In genomic region chr11:5354753-5355152, GRCm38 (mm10) we compare ENCODE assay signal across 9 mouse cellular contexts.
DNase-seq lines count a peak whose midpoint lies in the region; ATAC-seq and TF ChIP-seq lines count a peak whose summit lies in the region.
"Had no signal": no experiment of that assay in that cellular context is flagged by ENCODE, and none has a peak within 500 bp of the region (broad histone marks: within the 10 kb centered on the region; RNA-seq: fewer than 3 reads in every experiment).

No protein-coding gene starts in this region.

- in situ Hi-C loops in Patski (cut with MboI; ENCODE audit: low pct_unique_long_range_greater_than_20kb), result loop anchor here (5.0 kb wide), 1 partner anchor 57 kb away; no protein-coding TSS in a partner anchor

- CTCF ChIA-PET in Patski (lab: Charles Lee), result interaction anchor here (1.7 to 3.8 kb wide), 2 partner anchors 9 to 11 kb away, joined by 5 to 17 read pairs; no protein-coding TSS in a partner anchor

- H3K36me3 ChIP-seq in hindbrain, embryonic 13.5 days, result no peaks in the 10 kb centered on the region
- H3K36me3 ChIP-seq in hindbrain, embryonic 16.5 days (ENCODE audit: control insufficient read depth, insufficient read depth, low read length), result no peaks in the 10 kb centered on the region
- H3K36me3 ChIP-seq: lung, embryonic 15.5 days had no signal

- H3K4me2 ChIP-seq in hindbrain, embryonic 13.5 days, result no peak overlapping the region
- no peak overlapping the region for H3K4me2 ChIP-seq in hindbrain, embryonic 16.5 days (ENCODE audit: low read length)
- H3K4me2 ChIP-seq: lung, embryonic 15.5 days had no signal

- H3K9me3 ChIP-seq in hindbrain, embryonic 13.5 days, result no peaks in the 10 kb centered on the region
- H3K9me3 ChIP-seq in hindbrain, embryonic 16.5 days (ENCODE audit: control insufficient read depth, low read length), result no peaks in the 10 kb centered on the region
- H3K9me3 ChIP-seq: lung, embryonic 15.5 days had no signal

- no peaks in the 10 kb centered on the region for H3K27me3 ChIP-seq in Patski
- no peaks in the 10 kb centered on the region for H3K27me3 ChIP-seq in hindbrain, embryonic 13.5 days
- no peaks in the 10 kb centered on the region for H3K27me3 ChIP-seq in hindbrain, embryonic 16.5 days (replicated peaks; ENCODE audit: control insufficient read depth, insufficient read depth, low read length)
- H3K27me3 ChIP-seq: lung, embryonic 15.5 days had no signal

- peak; percentile 86 for DNase-seq in 416B (ENCODE audit: low read depth)
- peak; percentile 49 for DNase-seq in Patski (ENCODE audit: low read depth, low spot score)
- peak; percentile 50 for DNase-seq in heart, postnatal 4 days
- peak; percentile 61 for DNase-seq in lung, postnatal 10 days
- no peak for DNase-seq in natural killer cell, adult 2 months (ENCODE audit: low spot score in 2 of 2)
- DNase-seq in retina, embryonic 14.5 days (ENCODE audit: low spot score), result no peak

- POLR2A ChIA-PET in Patski (lab: Charles Lee), result no interaction called here

- H3K4me1 ChIP-seq in hindbrain, embryonic 13.5 days (replicated peaks), result no peaks in the 10 kb centered on the region
- H3K4me1 ChIP-seq in hindbrain, embryonic 16.5 days (ENCODE audit: control insufficient read depth, insufficient read depth, low read depth, low read length), result no peaks in the 10 kb centered on the region

- WGBS in hindbrain, embryonic 13.5 days, result 94% methylated on average over 1 of the region's 1 CpGs
- WGBS in hindbrain, embryonic 16.5 days, result 90% methylated on average over 1 of the region's 1 CpGs

- TF ChIP-seq CTCF in Patski (IDR thresholded peaks at IDR 0.05), result no peak

- ATAC-seq in Patski, result peak; percentile 62
- no peak for ATAC-seq in hindbrain, embryonic 13.5 days (ENCODE audit: low FRiP score)
- no peak for ATAC-seq in hindbrain, embryonic 16.5 days

- H3K27ac ChIP-seq in hindbrain, embryonic 13.5 days, result no peak overlapping the region
- H3K27ac ChIP-seq in hindbrain, embryonic 16.5 days (ENCODE audit: low read depth, low read length), result no peak overlapping the region
- H3K27ac ChIP-seq: lung, embryonic 15.5 days had no signal

- no peak overlapping the region for H3K4me3 ChIP-seq in hindbrain, embryonic 13.5 days
- H3K4me3 ChIP-seq in hindbrain, embryonic 16.5 days (ENCODE audit: low read length), result no peak overlapping the region
- H3K4me3 ChIP-seq: lung, embryonic 15.5 days had no signal

- H3K9ac ChIP-seq in hindbrain, embryonic 13.5 days, result no peak overlapping the region
- no peak overlapping the region for H3K9ac ChIP-seq in hindbrain, embryonic 16.5 days (ENCODE audit: low read depth, low read length)
- H3K9ac ChIP-seq: lung, embryonic 15.5 days had no signal

Comparison
In these comparisons a context has a peak if more than half of its experiments do, and no peak if none do; other contexts are left out.
1. DNase-seq: peak in 416B (single experiment), Patski (single experiment), heart, postnatal 4 days (single experiment) and lung, postnatal 10 days (single experiment); none in natural killer cell, adult 2 months (0 of 2) and retina, embryonic 14.5 days (single experiment).